Mouse (Mus musculus): Measurements from ENCODE around the gene Wnt16. TPM values are rescaled to one million over a fixed set of nuclear protein-coding genes. Genes with fewer than 3 reads are reported as not detected.
A peak's percentile ranks its signal among the peaks of the same experiment; 100 is the strongest.

Gene Wnt16
- total and polyA plus RNA-seq, 3 experiments = 10.9 to 71.1 (median 15.9) TPM

DNA sequence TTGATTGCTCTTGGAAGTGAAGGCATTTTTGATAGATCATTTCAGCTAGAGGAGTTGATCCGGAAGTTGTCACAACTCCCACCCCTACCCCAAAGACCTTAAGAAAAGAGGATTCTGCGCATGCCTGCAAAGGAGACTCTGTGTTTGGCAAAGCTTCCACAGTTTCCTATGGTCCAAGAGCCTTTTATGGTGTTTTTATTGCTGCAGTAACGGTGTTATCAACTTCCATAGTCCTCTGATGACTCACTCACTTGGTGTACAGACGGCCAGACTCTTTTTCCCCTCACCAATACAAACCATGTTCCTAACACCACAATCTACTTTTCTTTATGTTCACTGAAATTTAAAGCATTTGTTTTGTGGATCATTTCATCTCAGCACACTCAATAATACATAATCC is 29.2 kb upstream of the Wnt16 start:
- Histone ChIP-seq H3K36me3 (replicated peaks in 1 of 2; ENCODE audit: control insufficient read depth in 1 of 2, insufficient read depth in 1 of 2, low read length in 1 of 2) (peaks cover 0 to 6% of the 10 kb centered on the region in 2 experiments), H3K4me2 (ENCODE audit: insufficient read depth, low read depth, poor library complexity, severe bottlenecking) (no peak overlapping the region), H3K79me2 (replicated peaks; ENCODE audit: control insufficient read depth, extremely low read depth, insufficient read depth, poor library complexity, severe bottlenecking) (no peaks in the 10 kb centered on the region), H3K9ac (ENCODE audit: insufficient read depth, low read depth) (no peak overlapping the region), H3K9me3 (replicated peaks; ENCODE audit: low read length) (no peaks in the 10 kb centered on the region), H3K4me1 (ENCODE audit: control insufficient read depth in 1 of 2, insufficient read depth in 2 of 2) (peaks cover 10% of the 10 kb centered on the region in 2 experiments), H3K4me3 (replicated peaks in 1 of 3; ENCODE audit: low read depth in 2 of 3, low read length in 2 of 3, poor library complexity in 1 of 3) (no peak overlapping the region), H3K27ac (ENCODE audit: insufficient read depth, low read depth) (no peak overlapping the region), H3K27me3 (replicated peaks) (no peaks in the 10 kb centered on the region)
- in situ Hi-C loops (cut with MboI; ENCODE audit: low pct_ligation_motif_present, low pct_unique_long_range_greater_than_20kb, low sequenced_read_pairs) (no loop called here), dilution Hi-C loops (cut with MboI; ENCODE audit: extremely low pct_ligation_motif_present, extremely low pct_unique_long_range_greater_than_20kb, low sequenced_read_pairs) (no loop called here)
- no peak for DNase-seq (ENCODE audit: extremely low read depth)
- TF ChIP-seq UBTF (IDR thresholded peaks at IDR 0.05; ENCODE audit: low read depth, low read length) (no peak), CHD1 (IDR thresholded peaks at IDR 0.05; ENCODE audit: low read depth, low read length) (no peak), GABPA (IDR thresholded peaks at IDR 0.05; ENCODE audit: insufficient replicate concordance, low read depth, low read length) (no peak), ZKSCAN1 (IDR thresholded peaks at IDR 0.05; ENCODE audit: borderline replicate concordance, low read depth, low read length) (no peak), POLR2A (IDR thresholded peaks at IDR 0.05; ENCODE audit: low read depth, low read length) (no peak), ELF1 (IDR thresholded peaks at IDR 0.05; ENCODE audit: low read depth, low read length) (no peak), MYC (IDR thresholded peaks at IDR 0.05; ENCODE audit: low read depth, low read length) (no peak)

DNA sequence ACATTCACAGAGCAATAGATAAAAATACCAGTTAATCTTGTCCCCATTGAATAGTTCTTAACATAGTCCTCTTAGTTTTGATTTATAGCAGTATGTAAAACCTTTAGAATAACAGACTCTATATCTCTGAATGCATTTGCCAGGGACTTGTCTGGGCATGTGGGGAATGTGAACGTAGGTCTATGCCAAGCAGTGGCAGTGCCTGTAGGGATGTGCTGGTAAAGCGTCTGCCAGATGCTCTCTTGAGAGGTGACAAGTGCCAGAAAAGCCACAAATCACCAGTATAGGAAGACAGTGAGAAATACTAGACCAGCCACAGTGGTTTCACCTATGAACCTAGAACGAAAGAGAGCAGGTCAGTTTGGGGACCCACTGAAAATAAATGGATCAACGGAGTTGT is 25.5 kb upstream of the Wnt16 start:
- in situ Hi-C loops (cut with MboI; ENCODE audit: low pct_ligation_motif_present, low pct_unique_long_range_greater_than_20kb, low sequenced_read_pairs) = no loop called here
- no peak for DNase-seq (ENCODE audit: extremely low read depth)
- TF ChIP-seq MAX (IDR thresholded peaks at IDR 0.05; ENCODE audit: low read length) (no peak), CHD2 (IDR thresholded peaks at IDR 0.05; ENCODE audit: low read length) (no peak), ZMIZ1 (IDR thresholded peaks at IDR 0.05; ENCODE audit: low read depth, low read length) (peak; percentile 69; the same call in 1 of the 2 replicates), CHD1 (IDR thresholded peaks at IDR 0.05; ENCODE audit: low read depth, low read length) (no peak), NELFE (IDR thresholded peaks at IDR 0.05; ENCODE audit: low read depth, low read length) (no peak), POLR2AphosphoS2 (IDR thresholded peaks at IDR 0.05; ENCODE audit: low read depth, low read length) (no peak), MYC (IDR thresholded peaks at IDR 0.05; ENCODE audit: low read depth, low read length) (no peak), ELF1 (IDR thresholded peaks at IDR 0.05; ENCODE audit: low read depth, low read length) (no peak), USF1 (IDR thresholded peaks at IDR 0.05; ENCODE audit: low read depth, low read length) (no peak), KAT2A (IDR thresholded peaks at IDR 0.05; ENCODE audit: insufficient replicate concordance, low read length) (no peak), MXI1 (IDR thresholded peaks at IDR 0.05; ENCODE audit: low read depth, low read length) (no peak), EP300 (IDR thresholded peaks at IDR 0.05; ENCODE audit: low read length) (0 out of 2 replicates have a peak, but pooled peaks have one; percentile 11), MEF2A (IDR thresholded peaks at IDR 0.05; ENCODE audit: borderline replicate concordance, low read depth, low read length) (no peak), USF2 (conservative IDR thresholded peaks at IDR 0.05; ENCODE audit: low read depth, low read length) (no peak), ETS1 (conservative IDR thresholded peaks at IDR 0.05; ENCODE audit: low read depth, low read length) (no peak), GABPA (IDR thresholded peaks at IDR 0.05; ENCODE audit: insufficient replicate concordance, low read depth, low read length) (no peak)
- H3K9me3 ChIP-seq (replicated peaks; ENCODE audit: low read length) = no peaks in the 10 kb centered on the region
- no peak overlapping the region for H3K4me3 ChIP-seq (replicated peaks in 1 of 3; ENCODE audit: low read depth in 2 of 3, low read length in 2 of 3, poor library complexity in 1 of 3)
- H3K27me3 ChIP-seq (replicated peaks) = no peaks in the 10 kb centered on the region
- H3K36me3 ChIP-seq (replicated peaks in 1 of 2; ENCODE audit: control insufficient read depth in 1 of 2, insufficient read depth in 1 of 2, low read length in 1 of 2) = no peaks in the 10 kb centered on the region
- peak overlapping the region; percentile 26 for H3K9ac ChIP-seq (ENCODE audit: insufficient read depth, low read depth)
- peaks cover 23 to 37% of the 10 kb centered on the region in 2 experiments for H3K4me1 ChIP-seq (ENCODE audit: control insufficient read depth in 1 of 2, insufficient read depth in 2 of 2)
- H3K27ac ChIP-seq (ENCODE audit: insufficient read depth, low read depth) = peak overlapping the region; percentile 74
- H3K4me2 ChIP-seq (ENCODE audit: insufficient read depth, low read depth, poor library complexity, severe bottlenecking) = no peak overlapping the region; the same call in 1 of the 2 replicates
- dilution Hi-C loops (cut with MboI; ENCODE audit: extremely low pct_ligation_motif_present, extremely low pct_unique_long_range_greater_than_20kb, low sequenced_read_pairs) = no loop called here
- H3K79me2 ChIP-seq (replicated peaks; ENCODE audit: control insufficient read depth, extremely low read depth, insufficient read depth, poor library complexity, severe bottlenecking) = 0 out of 2 replicates have a peak, but pooled peaks cover 2% of the 10 kb centered on the region
